Mouse (Mus musculus): ENCODE data around the gene Ccdc88c. TPM values are rescaled to one million over a fixed set of nuclear protein-coding genes. Genes with fewer than 3 reads are reported as not detected.

Ccdc88c gene
- total RNA-seq (2021) = 10 to 100 TPM; 29.2 to 37.2 TPM
- long read RNA-seq, experiment 1, partial matches to known transcripts = 1 of 9 reads
- long read RNA-seq, experiment 1, other reads (novel, unspliced or antisense) = 6 of 9 reads
- long read RNA-seq, experiment 2, full-length matches to known transcripts = 3 of 17 reads
- long read RNA-seq, experiment 2, partial matches to known transcripts = 6 of 17 reads
- long read RNA-seq, experiment 2, other reads (novel, unspliced or antisense) = 8 of 17 reads

DNA sequence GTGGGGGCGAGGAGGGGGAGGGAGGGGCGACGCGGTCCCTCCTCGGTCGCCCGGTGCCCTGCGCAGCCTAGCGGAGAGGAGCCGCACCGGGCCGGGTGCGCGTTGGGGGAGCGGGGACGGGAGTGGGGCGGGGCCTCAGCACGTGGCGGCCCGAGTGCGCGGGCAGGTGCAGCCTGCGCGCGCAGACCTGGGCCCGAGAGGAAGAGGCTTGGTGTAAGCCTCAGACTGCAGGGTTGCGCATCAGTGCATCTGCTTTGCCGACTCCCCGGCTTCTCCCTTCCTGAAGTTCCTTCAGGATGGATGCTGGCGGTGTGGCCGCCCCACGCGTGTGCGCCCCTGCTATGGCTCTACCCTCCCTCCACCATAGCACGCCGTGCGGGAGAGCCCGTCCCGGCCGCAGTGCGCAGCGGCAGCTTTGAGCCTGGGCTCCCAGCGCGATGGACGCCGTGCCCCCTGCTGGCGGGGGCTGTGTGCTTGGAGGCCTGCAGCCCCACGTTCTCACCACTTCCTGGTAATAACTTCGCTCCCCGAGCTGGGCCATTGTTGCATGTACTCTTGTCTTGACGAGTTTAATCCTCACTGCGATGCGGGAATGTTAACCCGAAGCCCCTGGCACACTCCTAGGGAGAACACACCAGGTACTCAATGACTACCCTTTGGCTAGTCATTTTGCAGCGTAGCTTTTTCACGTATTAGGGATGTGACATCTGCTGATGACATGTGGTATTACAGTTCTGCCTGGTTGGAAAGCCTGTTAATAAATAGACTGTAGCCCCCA is at the start of gene Ccdc88c:
Gene Ccdc88c, minus strand, starts transcription at position 103 of the 778 bp plus-strand sequence.
- intact Hi-C loops (cut with DNase I; ENCODE audit: low total_unique reads) = loop anchor here (2.0 kb wide), 1 partner anchor 76 kb away; no protein-coding TSS in a partner anchor
- peak; percentile 85 for DNase-seq

DNA sequence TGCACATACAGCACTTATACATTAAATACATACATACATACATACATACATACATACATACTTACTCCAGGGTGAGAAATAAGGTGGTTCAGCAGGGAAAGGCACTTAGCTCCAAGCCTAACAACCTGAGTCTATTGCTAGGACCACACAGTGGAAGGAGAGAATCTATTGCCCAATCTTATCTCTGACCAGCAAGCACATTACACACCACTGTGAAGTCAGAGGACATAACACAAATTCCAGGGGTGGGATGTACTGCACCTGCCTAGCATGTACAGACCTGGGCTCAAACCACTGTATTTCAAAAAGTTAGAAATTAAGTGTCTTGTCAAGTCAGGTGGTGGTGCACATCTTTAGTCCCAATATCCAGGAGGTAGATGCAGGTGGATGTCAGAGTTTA is 49.1 kb upstream of the Ccdc88c start:
- intact Hi-C loops (cut with DNase I; ENCODE audit: low total_unique reads) = no loop called here
- DNase-seq = no peak

DNA sequence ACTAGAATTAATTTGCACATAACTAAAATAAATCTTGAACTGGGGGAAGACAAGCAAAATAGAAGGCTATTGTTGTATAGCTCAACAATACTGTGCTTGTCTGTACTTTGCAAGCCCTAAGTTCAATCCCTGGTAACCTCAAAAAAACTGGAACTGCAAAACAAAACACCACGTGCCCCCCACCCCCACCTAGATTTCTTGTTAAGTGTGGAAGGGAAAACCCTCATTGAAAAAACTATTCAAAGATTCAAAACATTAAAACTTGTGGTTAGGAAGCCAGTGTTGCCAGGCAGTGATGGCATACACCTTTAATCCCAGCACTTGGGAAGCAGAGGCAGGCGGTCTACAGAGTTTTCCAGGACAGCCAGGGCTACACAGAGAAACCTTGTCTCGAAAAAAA is 46.6 kb upstream of the Ccdc88c start:
- intact Hi-C loops (cut with DNase I; ENCODE audit: low total_unique reads) = no loop called here
- DNase-seq = no peak

DNA sequence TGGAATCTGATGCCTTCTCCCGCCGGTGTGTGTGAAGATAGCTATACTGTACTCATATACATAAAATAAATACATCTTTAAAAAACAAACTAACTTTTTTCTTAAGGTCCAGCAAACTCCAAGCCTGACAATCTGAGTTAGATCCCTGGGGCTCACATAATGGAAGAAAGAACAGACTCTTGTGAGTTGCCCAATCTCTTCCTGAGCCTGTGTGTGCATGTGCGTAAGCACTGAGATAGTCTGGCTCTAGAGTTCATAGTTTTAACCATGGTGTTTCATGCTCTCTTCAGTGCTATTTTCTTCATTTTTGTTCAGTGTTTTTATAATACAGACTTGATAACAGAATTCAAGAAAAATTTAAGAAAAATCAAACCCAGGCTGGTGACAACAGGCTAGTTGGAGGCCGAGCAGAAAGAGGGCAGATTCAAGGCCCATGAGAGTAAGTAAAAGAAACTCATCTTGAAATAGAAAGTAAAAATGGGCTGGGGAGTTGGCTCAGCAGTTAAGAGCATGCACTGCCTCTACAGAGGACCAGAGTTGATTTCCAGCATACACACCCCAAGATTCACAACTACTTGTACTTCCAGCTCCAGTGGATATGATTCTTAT is 46.1 kb upstream of the Ccdc88c start:
- intact Hi-C loops (cut with DNase I; ENCODE audit: low total_unique reads) = no loop called here
- DNase-seq = no peak

DNA sequence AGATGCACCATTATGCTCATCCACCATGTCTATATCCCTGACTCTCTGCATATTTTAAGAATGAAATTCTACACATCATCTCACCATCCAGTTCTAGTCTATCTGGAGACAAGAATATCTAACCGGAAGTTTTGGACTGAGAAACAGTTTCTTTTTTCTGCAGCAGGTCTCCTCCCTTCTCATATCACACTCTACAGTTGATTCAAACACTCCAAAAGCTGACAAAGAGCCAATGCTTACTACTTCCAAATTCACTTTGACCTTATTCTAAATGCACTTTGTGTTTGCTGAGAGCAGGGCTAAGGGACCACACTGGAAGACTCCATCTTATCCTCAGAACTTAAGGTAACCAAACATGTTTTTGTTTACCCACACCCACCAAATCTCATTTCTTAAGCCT is 41.0 kb upstream of the Ccdc88c start:
- intact Hi-C loops (cut with DNase I; ENCODE audit: low total_unique reads) = no loop called here
- no peak for DNase-seq

DNA sequence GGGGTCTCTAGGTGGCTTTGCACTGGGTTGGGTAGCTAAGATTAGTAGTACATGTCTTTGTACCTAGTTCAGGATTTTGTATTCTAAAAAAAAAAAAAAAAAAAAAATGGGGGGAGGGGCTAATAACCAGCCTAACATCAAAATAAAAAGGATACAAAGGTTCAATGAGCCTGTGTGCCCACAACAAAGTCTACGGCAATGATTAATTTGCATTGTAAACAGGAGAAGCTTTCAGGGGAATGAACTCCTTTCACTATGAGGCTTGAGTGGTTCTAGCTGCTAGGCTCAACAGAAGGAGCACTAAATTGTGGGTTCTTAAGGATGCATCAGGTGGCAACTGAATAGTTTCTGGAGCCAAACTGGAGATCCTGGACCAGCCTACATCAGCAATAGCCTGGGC is 37.5 kb upstream of the Ccdc88c start:
- intact Hi-C loops (cut with DNase I; ENCODE audit: low total_unique reads) = no loop called here
- DNase-seq = no peak

DNA sequence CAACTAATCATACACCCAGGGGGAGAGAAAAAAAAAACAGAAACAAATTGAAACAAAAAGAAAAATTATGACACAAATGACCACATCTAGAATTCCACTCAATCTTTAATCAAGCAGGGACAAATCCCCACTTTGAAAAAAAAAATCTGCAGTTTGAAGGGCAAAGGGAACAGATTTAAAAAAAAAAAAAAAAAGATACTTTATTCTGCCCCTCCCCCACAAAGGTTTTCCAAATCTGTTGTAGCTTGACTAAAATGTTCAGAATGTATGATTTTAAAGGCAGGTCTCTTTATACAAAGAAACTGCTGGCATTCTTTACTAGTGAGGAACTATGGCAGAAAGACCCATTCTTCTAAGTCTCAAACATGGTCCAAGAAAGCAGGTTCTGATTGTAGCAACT is 11.1 kb upstream of the Ccdc88c start:
- intact Hi-C loops (cut with DNase I; ENCODE audit: low total_unique reads) = no loop called here
- no peak for DNase-seq

DNA sequence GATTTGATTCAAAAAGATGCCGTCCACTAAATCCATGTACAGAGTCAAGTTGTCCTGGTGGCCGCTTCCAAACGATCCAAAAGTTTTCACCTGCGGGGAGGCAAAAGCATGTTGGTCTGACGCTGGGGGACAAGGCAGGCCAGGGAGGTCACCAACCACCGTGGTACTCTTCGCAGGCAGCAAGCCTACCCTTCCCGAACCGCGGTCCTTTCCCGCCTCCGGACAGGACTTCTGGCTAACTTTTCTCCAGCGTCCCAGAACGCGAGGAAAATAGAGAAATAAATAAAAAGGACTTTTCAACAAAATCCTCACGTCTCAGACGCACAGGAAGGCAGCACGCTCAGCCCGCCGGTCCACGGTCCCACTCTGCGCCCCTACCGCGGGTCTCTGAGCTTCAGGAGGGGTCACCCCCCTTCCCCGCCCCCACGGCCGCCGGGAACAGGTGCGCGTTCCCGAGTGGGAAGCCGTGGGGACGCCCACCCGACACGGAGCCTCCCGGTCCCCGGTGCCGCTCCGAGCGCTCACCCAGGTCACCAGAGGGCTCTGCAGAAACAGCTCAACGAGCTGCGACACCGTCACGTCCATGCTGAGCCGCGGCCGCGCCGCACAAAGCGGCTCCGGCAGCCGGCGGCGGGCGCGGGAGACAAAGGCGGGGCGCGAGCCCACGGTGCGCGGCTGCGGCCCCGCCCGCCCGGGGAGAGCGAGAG is 456 bp downstream of the Ccdc88c start:
- DNase-seq = no peak
- intact Hi-C loops (cut with DNase I; ENCODE audit: low total_unique reads) = loop anchor here (2.0 kb wide), 1 partner anchor 76 kb away; no protein-coding TSS in a partner anchor

DNA sequence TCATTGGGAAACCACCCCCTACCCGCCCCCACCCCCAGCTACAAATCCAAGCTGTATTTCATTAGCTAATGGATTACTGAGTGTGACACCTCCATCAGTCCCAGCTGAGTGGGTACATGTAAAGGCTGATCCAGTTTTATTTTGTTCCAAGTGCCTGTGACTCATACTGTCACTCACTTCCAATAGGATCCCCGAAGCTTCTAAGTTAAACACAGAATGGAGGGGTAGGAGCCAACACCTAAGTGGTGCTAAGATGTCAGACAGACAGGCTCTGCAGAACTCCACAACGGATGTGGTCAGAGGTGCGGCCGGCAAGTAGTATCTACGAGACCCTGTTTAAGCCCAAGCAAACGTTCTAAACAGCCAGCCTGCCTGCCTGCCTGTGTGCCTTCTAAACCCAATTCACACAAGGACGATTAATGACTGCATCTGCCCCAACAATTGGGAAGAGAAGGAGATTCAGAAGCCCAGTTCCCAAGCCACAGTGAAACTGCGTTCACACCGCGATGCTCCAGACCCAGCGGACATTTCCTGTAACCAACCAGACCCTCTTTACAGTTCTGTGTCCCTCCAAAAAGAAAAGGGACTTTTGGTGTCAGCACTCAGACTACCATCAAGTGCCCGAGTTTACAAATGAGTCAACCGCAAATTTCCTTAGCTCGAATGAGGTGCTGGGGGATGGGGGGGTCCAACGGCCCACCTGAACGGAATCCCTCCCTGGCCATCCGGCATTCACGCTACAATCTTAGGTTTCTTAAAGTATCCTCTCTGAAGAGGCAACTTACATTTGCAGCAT is 1.2 kb downstream of the Ccdc88c start:
- intact Hi-C loops (cut with DNase I; ENCODE audit: low total_unique reads) = loop anchor here (2.0 kb wide), 1 partner anchor 75 kb away; no protein-coding TSS in a partner anchor
- DNase-seq = no peak

DNA sequence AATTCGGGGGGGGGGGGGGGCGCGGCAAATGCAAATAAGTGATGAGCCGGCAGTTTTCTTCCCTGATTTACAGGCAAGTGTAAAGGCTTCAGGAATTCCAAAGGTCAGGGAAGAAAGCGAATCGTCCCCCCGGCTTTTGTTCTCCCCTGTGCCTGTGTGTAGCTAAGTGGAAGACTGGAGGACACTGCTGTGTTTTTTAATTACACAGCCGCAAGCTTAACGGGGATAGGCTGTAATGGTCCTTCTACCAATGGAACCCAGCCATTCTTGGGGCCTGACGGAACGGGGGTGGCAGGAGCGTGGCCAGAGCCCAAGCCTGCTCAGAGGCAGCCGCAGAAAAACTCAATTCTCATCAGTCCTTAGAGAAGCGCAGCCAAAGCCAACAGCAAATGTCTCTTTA is 1.9 kb downstream of the Ccdc88c start:
- DNase-seq = no peak
- intact Hi-C loops (cut with DNase I; ENCODE audit: low total_unique reads) = no loop called here

DNA sequence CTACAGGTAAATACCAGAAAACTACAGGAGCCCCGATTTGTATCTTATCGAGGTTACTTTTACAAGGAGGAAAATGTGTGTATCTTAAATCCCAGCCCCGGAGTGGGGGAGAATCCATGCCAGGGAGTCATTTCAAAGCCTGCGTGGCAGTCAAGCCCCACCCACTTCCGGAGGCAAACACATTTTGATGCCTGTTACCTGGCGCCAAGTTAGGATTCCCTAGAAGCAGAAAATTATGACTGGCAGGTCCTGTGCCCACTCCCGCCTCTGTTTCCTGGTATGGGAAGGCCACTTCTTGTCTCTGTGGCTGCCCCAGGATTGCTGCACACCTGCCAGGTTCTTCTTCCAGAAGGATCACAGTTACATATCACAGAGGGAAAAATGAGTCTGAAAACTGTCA is 2.3 kb downstream of the Ccdc88c start:
- intact Hi-C loops (cut with DNase I; ENCODE audit: low total_unique reads) = no loop called here
- DNase-seq = no peak

DNA sequence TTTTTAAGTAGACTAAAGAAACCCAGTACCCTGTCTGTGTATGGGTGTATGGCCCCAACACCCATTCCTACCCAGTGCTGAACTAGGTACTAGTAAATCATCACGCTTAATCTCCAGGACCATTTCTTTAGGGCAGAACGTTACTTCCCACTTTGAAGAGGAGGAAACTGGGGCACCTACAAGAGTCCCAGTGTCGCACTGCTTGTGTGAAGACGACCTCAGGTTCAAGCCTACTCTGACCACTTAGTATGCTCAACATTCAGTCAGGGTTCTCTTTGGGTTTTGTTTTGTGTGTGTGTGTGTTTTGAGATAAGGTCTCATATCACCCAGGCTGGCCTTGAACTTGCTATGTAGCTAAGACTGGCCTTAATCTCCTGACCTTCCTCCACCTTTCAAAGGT is 2.8 kb downstream of the Ccdc88c start:
- no peak for DNase-seq
- intact Hi-C loops (cut with DNase I; ENCODE audit: low total_unique reads) = no loop called here

DNA sequence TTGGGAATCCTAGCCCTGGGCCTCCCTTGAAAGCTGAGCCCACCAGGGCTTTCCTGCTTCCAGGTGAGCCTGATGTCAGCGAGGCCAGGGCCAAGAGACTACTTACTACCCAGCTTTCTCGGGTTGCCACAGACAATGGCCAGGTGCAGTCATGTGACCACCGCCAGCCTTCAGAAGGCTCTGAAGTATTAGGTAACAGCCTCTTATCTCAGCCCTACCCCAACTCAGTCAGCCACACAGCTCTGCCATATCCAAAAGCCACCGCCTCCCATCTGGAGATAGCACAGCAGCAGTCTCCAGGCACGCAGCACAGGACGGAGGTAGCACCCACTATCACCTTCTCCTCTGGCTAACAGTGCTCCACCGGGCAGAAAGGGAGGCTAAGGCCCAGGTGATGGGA is 3.5 kb downstream of the Ccdc88c start:
- DNase-seq = no peak
- intact Hi-C loops (cut with DNase I; ENCODE audit: low total_unique reads) = no loop called here

DNA sequence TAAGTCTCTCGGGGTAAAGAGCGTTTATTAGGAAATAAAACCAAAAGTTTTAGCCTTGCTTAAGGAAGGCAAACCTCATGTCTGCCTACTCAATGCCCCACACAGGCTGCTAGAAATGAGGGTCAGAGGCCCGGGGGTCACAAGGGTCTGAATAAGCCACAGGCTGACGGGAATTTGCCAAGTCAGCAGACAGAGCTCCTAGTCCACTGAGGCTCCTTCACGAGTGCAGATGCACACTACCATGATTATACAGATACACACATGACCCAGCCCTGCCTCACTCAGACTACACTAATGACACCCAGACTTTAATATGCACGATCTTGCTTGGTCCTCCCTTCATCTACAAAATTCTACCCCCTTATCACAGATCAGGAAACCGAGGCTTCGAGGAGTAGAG is 4.0 kb downstream of the Ccdc88c start:
- intact Hi-C loops (cut with DNase I; ENCODE audit: low total_unique reads) = no loop called here
- no peak for DNase-seq

DNA sequence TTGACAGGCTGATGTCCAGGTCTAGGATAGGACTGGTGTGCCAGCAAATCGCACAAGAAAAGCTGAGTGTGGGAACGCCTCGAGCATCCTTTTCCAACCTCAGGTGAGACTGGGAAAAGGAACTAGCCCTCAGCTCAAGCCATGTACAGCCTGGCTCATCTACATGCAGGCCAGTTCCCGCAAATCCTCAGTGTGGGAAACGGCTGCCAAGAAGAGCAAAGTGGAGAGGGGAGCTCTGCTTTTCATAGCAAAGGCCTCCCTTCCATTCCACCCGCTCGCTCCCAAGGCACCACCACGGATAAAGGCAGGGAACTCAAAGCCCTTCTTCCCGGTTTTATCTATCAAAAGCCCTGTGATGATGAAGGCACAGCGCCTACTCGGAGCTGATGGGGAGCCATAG is 5.7 kb downstream of the Ccdc88c start:
- intact Hi-C loops (cut with DNase I; ENCODE audit: low total_unique reads) = no loop called here
- DNase-seq = no peak

DNA sequence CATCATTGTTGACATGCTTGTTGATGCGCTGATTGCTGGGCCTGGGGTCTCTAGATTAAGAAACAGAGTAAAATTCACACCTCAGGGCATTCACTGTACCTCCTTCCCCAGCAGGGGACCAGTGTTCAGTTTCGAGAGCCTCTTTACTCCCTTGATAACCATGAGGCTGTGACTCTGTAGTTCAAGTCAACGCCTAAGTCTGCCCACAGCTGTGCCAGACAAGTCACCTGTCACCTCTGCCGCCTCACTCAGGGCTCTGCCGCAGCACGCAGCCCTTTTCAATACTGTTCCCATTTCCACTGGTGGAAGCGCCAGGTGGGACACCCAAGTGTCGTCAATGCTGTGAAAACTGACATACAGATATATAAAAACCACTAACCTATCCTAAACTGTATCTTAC is 6.5 kb downstream of the Ccdc88c start:
- intact Hi-C loops (cut with DNase I; ENCODE audit: low total_unique reads) = no loop called here
- no peak for DNase-seq

DNA sequence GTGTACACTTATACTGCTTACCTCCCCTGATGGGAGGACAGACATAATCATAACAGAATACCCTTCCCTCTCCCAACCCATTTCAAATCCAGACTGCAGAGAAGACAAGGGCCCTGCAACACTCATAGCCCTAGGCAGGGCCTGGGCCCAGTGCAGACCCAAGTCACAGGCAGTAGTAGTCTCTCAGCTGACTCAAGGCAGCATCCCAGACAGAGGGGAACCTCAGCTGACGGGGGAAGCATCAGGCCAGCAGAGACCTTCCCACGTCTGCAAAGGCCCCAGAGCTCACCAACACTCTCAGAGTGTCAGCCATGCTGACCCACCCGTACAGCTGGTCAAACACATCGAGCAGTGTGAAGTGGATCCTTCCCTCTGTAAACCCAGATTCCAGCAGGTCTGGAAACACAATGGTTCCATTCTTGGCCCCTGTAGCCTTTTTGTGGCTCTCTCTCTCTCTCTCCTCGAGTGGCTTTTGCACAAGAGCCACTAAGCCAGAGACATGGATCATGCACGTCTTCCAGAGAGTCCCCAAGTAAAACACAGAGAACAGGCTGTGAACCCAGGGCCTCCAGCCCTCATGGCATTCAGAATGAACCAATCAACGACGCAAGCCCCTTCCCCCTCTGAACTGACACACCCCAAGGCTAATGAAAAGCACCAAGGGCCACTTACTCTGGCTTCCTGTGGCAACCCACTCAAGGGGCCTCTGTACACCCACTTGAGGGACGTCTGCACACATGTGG is 7.2 kb downstream of the Ccdc88c start:
- intact Hi-C loops (cut with DNase I; ENCODE audit: low total_unique reads) = no loop called here
- DNase-seq = no peak

DNA sequence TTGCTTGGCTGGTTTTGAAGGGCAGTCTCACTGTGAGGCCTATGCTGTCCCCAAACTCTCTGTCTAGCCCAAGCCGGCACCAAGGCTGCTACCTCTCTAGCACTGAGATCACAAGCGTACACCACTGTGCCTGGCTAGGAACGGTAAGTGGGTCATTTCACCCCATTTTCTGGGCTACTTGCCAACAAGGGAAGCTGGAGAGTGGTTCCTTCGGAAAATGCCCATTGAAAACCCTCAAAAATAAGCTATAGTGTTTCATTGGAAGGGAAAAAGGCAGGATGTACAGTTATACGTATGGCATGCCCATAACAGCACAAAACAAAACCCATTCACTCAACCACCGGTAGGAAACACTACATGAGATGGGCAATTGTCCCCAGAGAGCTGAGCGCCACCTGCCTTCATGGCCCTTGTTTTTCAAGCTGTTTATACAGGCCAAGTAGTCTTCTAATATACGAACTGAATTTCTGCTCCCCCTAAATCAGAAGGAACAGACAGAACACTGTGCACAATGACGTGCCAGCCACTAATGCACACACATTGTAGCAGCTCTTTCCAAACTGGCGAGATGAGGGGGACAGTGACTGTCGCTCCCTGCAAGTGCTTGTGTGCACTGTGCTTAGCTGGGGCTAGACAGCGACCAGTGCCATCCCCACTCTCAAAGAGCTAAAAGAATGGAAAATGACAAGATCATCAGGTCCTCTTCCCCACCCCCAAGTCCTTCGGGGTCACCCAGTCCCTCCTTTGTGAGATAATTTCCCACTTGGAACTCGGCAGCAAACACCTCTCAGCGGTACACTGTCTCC is 8.4 kb downstream of the Ccdc88c start:
- intact Hi-C loops (cut with DNase I; ENCODE audit: low total_unique reads) = no loop called here
- no peak for DNase-seq
